Mouse (Mus musculus) C2C12 (cell line): ENCODE data around the gene Slc4a3. TPM values are rescaled to one million over a fixed set of nuclear protein-coding genes. Genes with fewer than 3 reads are reported as not detected.

Source experiments
- H3K27me3 ChIP-seq: one replicate; pipeline ENCODE4 v1.6.1; 2011; ENCODE audit not compliant: control insufficient read depth, insufficient read depth, insufficient read length
- H3K36me3 ChIP-seq: one replicate; pipeline ENCODE4 v1.6.1; 2011; ENCODE audit not compliant: control insufficient read depth, insufficient read depth
- H3K4me3 ChIP-seq: one replicate; pipeline ENCODE4 v1.5.1; 2011; ENCODE audit warnings: mild to moderate bottlenecking, control low read depth; ENCODE audit not compliant: poor library complexity, insufficient read depth, severe bottlenecking
- H3K79me2 ChIP-seq: one replicate; pipeline ENCODE4 v1.6.1; 2011; ENCODE audit not compliant: control insufficient read depth, insufficient read depth
- H3K79me3 ChIP-seq: one replicate; pipeline ENCODE4 v1.6.1; 2011; ENCODE audit warnings: low read depth, control low read depth
- H3ac ChIP-seq: one replicate; pipeline ENCODE3; 2011; ENCODE audit warnings: low read depth; ENCODE audit not compliant: control insufficient read depth, insufficient read length
- CEBPB ChIP-seq: IDR thresholded peaks from one replicate; pipeline ENCODE4 v1.6.1; 2011; ENCODE audit warnings: low read depth, mild to moderate bottlenecking, control low read depth, moderate library complexity
- CTCF ChIP-seq: IDR thresholded peaks from one replicate; pipeline ENCODE4 v1.5.1; 2011; ENCODE audit not compliant: control insufficient read depth, insufficient read depth, insufficient read length
- FOSL1 ChIP-seq: IDR thresholded peaks from one replicate; pipeline ENCODE4 v1.8.0; 2011; ENCODE audit warnings: mild to moderate bottlenecking, low read length; ENCODE audit not compliant: poor library complexity, insufficient read depth, severe bottlenecking
- MAX ChIP-seq: IDR thresholded peaks from one replicate; pipeline ENCODE4 v1.6.1; 2011; ENCODE audit warnings: mild to moderate bottlenecking, control low read depth
- MYOD1 ChIP-seq: IDR thresholded peaks from one replicate; pipeline ENCODE4 v1.6.1; 2011; ENCODE audit warnings: low read depth; ENCODE audit not compliant: control insufficient read depth, insufficient read length
- MYOG ChIP-seq: IDR thresholded peaks from one replicate; pipeline ENCODE4 v1.6.1; 2011; ENCODE audit not compliant: control insufficient read depth, insufficient read length; ENCODE audit errors: extremely low read depth
- USF1 ChIP-seq: IDR thresholded peaks from one replicate; pipeline ENCODE4 v1.6.1; 2011; ENCODE audit warnings: low read depth, mild to moderate bottlenecking, control low read depth, moderate library complexity
- polyA plus RNA-seq: library from polyadenylated mRNA; unstranded; fragments of >200 nt; fragmentation: generic; extraction: Trizol; gene quantifications from one replicate; pipeline ENCODE4 v1.2.1, GENCODE M21; 2012; ENCODE audit warnings: missing spikeins

Slc4a3 gene
- polyA plus RNA-seq, 1 experiment: 3.1 TPM

DNA sequence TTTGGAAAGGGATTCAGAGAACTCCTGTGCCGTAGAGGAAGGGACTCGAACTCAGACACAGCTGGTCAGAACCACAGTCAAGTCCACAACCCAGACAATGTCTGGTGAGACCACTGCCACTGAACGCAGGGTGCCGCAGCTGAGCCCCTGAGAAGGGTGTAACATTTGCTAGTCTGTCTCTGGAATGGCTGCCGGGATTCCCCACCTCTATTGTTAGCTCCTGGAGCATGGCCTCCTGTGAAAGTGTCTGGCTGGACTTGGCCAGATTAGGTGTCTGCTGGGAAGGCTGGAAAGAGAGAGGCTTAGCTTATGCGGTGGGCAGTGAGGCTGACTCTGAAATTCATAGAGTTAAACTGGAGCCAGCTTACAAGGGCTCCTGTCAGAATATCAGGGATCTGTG is 24.3 kb downstream of the Slc4a3 start:
- Histone ChIP-seq H3K27me3 (peaks cover 35% of the 10 kb centered on the region), H3K36me3 (no peaks in the 10 kb centered on the region), H3K4me3 (no peak overlapping the region), H3ac (no peak overlapping the region), H3K79me2 (no peaks in the 10 kb centered on the region), H3K79me3 (no peaks in the 10 kb centered on the region)
- no peak for TF ChIP-seq FOSL1
- no peak for TF ChIP-seq MYOD1
- no peak for TF ChIP-seq USF1
- no peak for TF ChIP-seq MYOG
- no peak for TF ChIP-seq MAX
- no peak for TF ChIP-seq CEBPB
- no peak for TF ChIP-seq CTCF

DNA sequence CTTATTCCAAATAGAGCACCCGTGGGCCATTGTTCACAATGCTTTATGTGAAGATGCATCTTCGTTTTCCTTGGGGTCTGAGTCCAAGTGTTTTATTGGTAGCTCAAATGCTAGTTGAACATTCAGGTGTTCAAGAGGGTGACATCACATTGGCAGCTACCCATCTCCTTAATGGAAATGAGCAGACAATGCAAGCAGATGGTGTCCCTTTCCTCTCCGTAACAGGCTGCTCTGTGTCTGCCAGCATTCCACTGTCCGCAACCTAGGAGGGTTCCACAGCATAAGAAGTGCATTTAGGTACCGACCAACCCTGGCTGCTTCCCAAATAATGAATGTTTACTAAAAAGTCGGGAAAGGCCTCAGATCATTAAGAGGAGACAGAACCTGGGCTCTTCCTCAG is 26.7 kb downstream of the Slc4a3 start:
- Histone ChIP-seq H3K79me2 (no peaks in the 10 kb centered on the region), H3ac (no peak overlapping the region), H3K4me3 (no peak overlapping the region), H3K27me3 (peaks cover 35% of the 10 kb centered on the region), H3K79me3 (no peaks in the 10 kb centered on the region), H3K36me3 (no peaks in the 10 kb centered on the region)
- TF ChIP-seq USF1: no peak
- TF ChIP-seq MYOD1: no peak
- TF ChIP-seq FOSL1: no peak
- no peak for TF ChIP-seq MYOG
- no peak for TF ChIP-seq MAX
- TF ChIP-seq CEBPB: no peak
- TF ChIP-seq CTCF: no peak

- H3K79me2 ChIP-seq: no peaks in the 10 kb centered on the region
- H3K36me3 ChIP-seq: no peaks in the 10 kb centered on the region
- H3K27me3 ChIP-seq: peaks cover 35% of the 10 kb centered on the region
- H3ac ChIP-seq: no peak overlapping the region
- H3K4me3 ChIP-seq: no peak overlapping the region
- H3K79me3 ChIP-seq: no peaks in the 10 kb centered on the region
- TF ChIP-seq CEBPB: no peak
- TF ChIP-seq MYOG: no peak
- no peak for TF ChIP-seq FOSL1
- no peak for TF ChIP-seq CTCF
- TF ChIP-seq MYOD1: no peak
- TF ChIP-seq USF1: no peak
- no peak for TF ChIP-seq MAX
Observed at GRCm38 (mm10) chr1:75573715-75574114, 27.6 kb downstream of the Slc4a3 start.

GRCm38 (mm10) chr1:75574476-75575310 is 28.6 kb downstream of the Slc4a3 start:
- no peaks in the 10 kb centered on the region for H3K79me3 ChIP-seq
- TF ChIP-seq CTCF: no peak
- no peak for TF ChIP-seq MAX
- no peak for TF ChIP-seq USF1
- no peak for TF ChIP-seq CEBPB
- no peak for TF ChIP-seq MYOG
- no peak for TF ChIP-seq MYOD1
- TF ChIP-seq FOSL1: no peak

DNA sequence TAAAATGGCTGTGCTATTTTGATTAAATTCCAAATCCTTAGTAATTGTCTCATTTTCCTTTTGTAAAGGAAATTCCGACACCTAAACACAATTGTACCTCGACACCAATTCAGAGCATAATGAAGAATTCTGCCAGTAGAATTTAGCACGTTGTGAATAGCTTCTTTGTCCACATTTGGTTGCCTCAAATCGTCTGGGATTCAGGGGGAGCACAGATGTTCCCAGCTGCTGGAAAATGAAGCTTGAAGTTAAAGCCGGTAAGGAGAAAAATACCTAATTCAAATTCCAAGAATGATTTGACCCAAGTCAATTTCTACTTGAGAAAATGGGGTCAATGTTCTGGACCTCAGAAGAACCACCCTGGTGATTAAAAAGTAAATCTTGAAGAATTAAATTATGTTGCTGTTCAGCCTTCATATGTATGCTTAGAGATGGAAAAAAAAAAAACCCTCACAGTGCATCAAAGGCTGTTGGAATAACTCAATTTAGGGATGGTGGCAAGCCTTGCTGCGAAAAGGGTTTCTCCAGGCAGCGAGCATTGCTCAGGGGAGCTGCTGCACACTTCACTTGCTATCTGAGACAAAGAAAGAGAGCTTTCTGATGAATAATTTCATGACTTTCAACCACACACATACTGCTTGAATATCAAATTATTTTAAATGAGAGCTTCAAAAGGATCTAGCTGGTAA is 36.0 kb downstream of the Slc4a3 start:
- Histone ChIP-seq H3K4me3 (no peak overlapping the region), H3K27me3 (peaks cover 25% of the 10 kb centered on the region), H3ac (no peak overlapping the region), H3K79me3 (no peaks in the 10 kb centered on the region), H3K36me3 (no peaks in the 10 kb centered on the region), H3K79me2 (no peaks in the 10 kb centered on the region)
- no peak for TF ChIP-seq MYOD1
- no peak for TF ChIP-seq CTCF
- TF ChIP-seq USF1: no peak
- no peak for TF ChIP-seq MAX
- no peak for TF ChIP-seq MYOG
- TF ChIP-seq FOSL1: no peak
- no peak for TF ChIP-seq CEBPB

More at GRCm38 (mm10) chr1:75574476-75575310, 28.6 kb downstream of the Slc4a3 start:
- H3ac ChIP-seq: no peak overlapping the region
- peaks cover 39% of the 10 kb centered on the region for H3K27me3 ChIP-seq
- no peaks in the 10 kb centered on the region for H3K79me2 ChIP-seq
- H3K4me3 ChIP-seq: no peak overlapping the region
- no peaks in the 10 kb centered on the region for H3K36me3 ChIP-seq
